Mouse (Mus musculus): Measurements from ENCODE around the gene Dnajb9. TPM values are rescaled to one million over a fixed set of nuclear protein-coding genes. Genes with fewer than 3 reads are reported as not detected.

Gene Dnajb9
- polyA plus RNA-seq, 1 experiment from 2014 or later = 17.4 TPM

- H3K4me3 ChIP-seq (replicated peaks) = peak overlapping the region; percentile 85
- no peak for ATAC-seq (ENCODE audit: insufficient read depth)
- peaks cover 9% of the 10 kb centered on the region; the same call in 1 of the 2 replicates for H3K36me3 ChIP-seq (replicated peaks)
- H3K9me3 ChIP-seq (replicated peaks) = no peaks in the 10 kb centered on the region
- peak overlapping the region; percentile 85 for H3K9ac ChIP-seq
- peaks cover 23% of the 10 kb centered on the region for H3K4me1 ChIP-seq (replicated peaks)
- peak overlapping the region; percentile 97 for H3K4me2 ChIP-seq
- H3K27ac ChIP-seq (replicated peaks) = peak overlapping the region; percentile 82
- WGBS (ENCODE audit: insufficient replicate concordance) = under 1% methylated on average over 37 of the region's 37 CpGs
- no peaks in the 10 kb centered on the region for H3K27me3 ChIP-seq
These were observed 844 bp downstream of the Dnajb9 start for GRCm38 (mm10) chr12:44209141-44209823.

- H3K9ac ChIP-seq = no peak overlapping the region
- H3K4me1 ChIP-seq (replicated peaks) = 0 out of 2 replicates have a peak, but pooled peaks cover 6% of the 10 kb centered on the region
- H3K9me3 ChIP-seq (replicated peaks) = no peaks in the 10 kb centered on the region
- H3K27ac ChIP-seq (replicated peaks) = no peak overlapping the region
- no peak overlapping the region for H3K4me2 ChIP-seq
- no peaks in the 10 kb centered on the region for H3K36me3 ChIP-seq (replicated peaks)
- no peaks in the 10 kb centered on the region for H3K27me3 ChIP-seq
- WGBS (ENCODE audit: insufficient replicate concordance) = 19% methylated on average over 4 of the region's 4 CpGs
- no peak overlapping the region for H3K4me3 ChIP-seq (replicated peaks)
- ATAC-seq (ENCODE audit: insufficient read depth) = 0 out of 2 replicates have a peak, but pooled peaks have one; percentile 52
These were observed 12.1 kb downstream of the Dnajb9 start for GRCm38 (mm10) chr12:44197873-44198525.

- no peak overlapping the region for H3K4me3 ChIP-seq (replicated peaks)
- no peaks in the 10 kb centered on the region for H3K36me3 ChIP-seq (replicated peaks)
- no peak overlapping the region for H3K4me2 ChIP-seq
- H3K9me3 ChIP-seq (replicated peaks) = no peaks in the 10 kb centered on the region
- H3K27ac ChIP-seq (replicated peaks) = no peak overlapping the region
- no peak overlapping the region for H3K9ac ChIP-seq
- ATAC-seq (ENCODE audit: insufficient read depth) = no peak
- H3K27me3 ChIP-seq = no peaks in the 10 kb centered on the region
- 42% methylated on average over 9 of the region's 9 CpGs for WGBS (ENCODE audit: insufficient replicate concordance)
- H3K4me1 ChIP-seq (replicated peaks) = no peaks in the 10 kb centered on the region
These were observed 28.8 kb downstream of the Dnajb9 start for GRCm38 (mm10) chr12:44181081-44181982.

GRCm38 (mm10) chr12:44177038-44177355 is 33.1 kb downstream of the Dnajb9 start:
- 60% methylated on average over 2 of the region's 2 CpGs for WGBS (ENCODE audit: insufficient replicate concordance)
- Histone ChIP-seq H3K9me3 (replicated peaks) (no peaks in the 10 kb centered on the region), H3K27ac (replicated peaks) (no peak overlapping the region), H3K36me3 (replicated peaks) (no peaks in the 10 kb centered on the region), H3K9ac (no peak overlapping the region), H3K27me3 (no peaks in the 10 kb centered on the region), H3K4me3 (replicated peaks) (no peak overlapping the region), H3K4me2 (no peak overlapping the region), H3K4me1 (replicated peaks) (no peaks in the 10 kb centered on the region)
- ATAC-seq (ENCODE audit: insufficient read depth) = no peak

DNA sequence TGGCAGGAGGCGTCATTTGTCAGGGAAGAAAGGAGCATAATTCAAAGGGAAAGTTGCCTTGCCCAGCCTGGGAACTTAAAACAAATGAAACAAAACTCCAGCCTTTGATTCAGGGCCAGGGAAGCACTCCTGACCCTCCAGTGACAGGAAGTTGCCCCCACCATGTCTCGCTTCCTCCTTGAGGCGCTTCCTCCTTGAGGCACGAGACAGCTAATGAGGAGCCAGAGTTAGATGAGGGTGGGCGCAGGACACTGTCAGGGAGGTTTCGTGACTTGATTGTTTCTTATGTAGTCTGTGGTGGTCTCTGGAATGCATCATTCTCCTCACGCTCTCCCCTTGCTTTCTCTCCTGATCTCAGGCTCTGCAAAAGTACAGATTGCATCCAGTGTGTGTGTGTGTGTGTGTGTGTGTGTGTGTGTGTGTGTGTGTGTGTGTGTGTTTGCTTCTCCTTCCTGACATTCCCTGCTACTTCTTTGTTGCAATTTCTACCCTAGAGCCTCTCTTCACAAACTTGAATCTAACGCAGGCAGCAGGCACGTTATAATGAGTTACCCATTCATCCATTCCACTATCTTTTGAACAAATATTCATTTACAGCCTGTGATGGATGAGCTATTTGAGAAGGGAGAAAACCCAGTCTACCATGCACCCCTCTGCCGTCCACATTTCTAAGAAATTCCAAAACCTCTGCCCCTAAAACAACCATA is 33.6 kb downstream of the Dnajb9 start:
- H3K9me3 ChIP-seq (replicated peaks) = no peaks in the 10 kb centered on the region
- H3K4me2 ChIP-seq = no peak overlapping the region
- H3K36me3 ChIP-seq (replicated peaks) = no peaks in the 10 kb centered on the region
- H3K27me3 ChIP-seq = no peaks in the 10 kb centered on the region
- no peak overlapping the region for H3K4me3 ChIP-seq (replicated peaks)
- H3K4me1 ChIP-seq (replicated peaks) = no peaks in the 10 kb centered on the region
- no peak for ATAC-seq (ENCODE audit: insufficient read depth)
- H3K27ac ChIP-seq (replicated peaks) = no peak overlapping the region
- no peak overlapping the region for H3K9ac ChIP-seq
- 30% methylated on average over 10 of the region's 10 CpGs for WGBS (ENCODE audit: insufficient replicate concordance)

- Histone ChIP-seq H3K27me3 (no peaks in the 10 kb centered on the region), H3K9me3 (replicated peaks) (no peaks in the 10 kb centered on the region)
- no peak for ATAC-seq (ENCODE audit: insufficient read depth)
These were observed 43.2 kb downstream of the Dnajb9 start for GRCm38 (mm10) chr12:44166949-44167348.

DNA sequence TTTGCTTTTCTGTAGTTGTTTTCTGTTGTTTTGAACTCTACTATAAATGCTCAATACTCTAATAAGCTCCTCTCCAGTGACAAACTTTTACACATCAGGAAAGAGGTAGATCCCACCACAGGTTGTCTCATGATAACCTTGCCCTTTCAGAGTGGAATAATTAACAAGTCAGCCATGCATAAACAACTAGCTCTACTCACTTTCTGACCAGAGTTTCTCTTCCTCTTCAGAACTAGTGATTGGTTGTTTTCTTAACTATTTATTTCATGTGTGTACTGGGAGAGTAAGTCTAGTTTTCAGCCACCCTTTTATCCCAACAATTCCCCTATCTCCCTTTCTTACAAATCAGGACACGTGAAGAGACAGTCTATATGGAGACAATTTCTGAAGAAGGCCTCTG is 50.8 kb downstream of the Dnajb9 start:
- Histone ChIP-seq H3K9me3 (replicated peaks) (no peaks in the 10 kb centered on the region), H3K4me3 (replicated peaks) (no peak overlapping the region), H3K27ac (replicated peaks) (no peak overlapping the region), H3K36me3 (replicated peaks) (no peaks in the 10 kb centered on the region), H3K4me2 (no peak overlapping the region), H3K9ac (no peak overlapping the region), H3K4me1 (replicated peaks) (no peaks in the 10 kb centered on the region), H3K27me3 (no peaks in the 10 kb centered on the region)
- WGBS (ENCODE audit: insufficient replicate concordance) = 45% methylated on average over 1 of the region's 1 CpGs
- no peak for ATAC-seq (ENCODE audit: insufficient read depth)

More at GRCm38 (mm10) chr12:44166949-44167348, 43.2 kb downstream of the Dnajb9 start:
- no peak overlapping the region for H3K4me3 ChIP-seq (replicated peaks)
- no peak overlapping the region for H3K4me2 ChIP-seq
- no peaks in the 10 kb centered on the region for H3K36me3 ChIP-seq (replicated peaks)
- no peak overlapping the region for H3K9ac ChIP-seq
- H3K27ac ChIP-seq (replicated peaks) = no peak overlapping the region
- H3K4me1 ChIP-seq (replicated peaks) = no peaks in the 10 kb centered on the region

Small RNAs within 50 kb of the gene (microRNA-seq; reads per million reads assigned to microRNA genes)
- gene Mir5627 = 2.5 reads per million, percentile 2 among the genes with 10 or more reads in this experiment

Other genes starting within 250 kb of the Dnajb9 start
- gene Pnpla8, start 11.0 kb upstream of the Dnajb9 start, polyA plus RNA-seq (2015; fragmentation: Nextera tagmentation; extraction: Ambion mirVana) = 26.0 and 28.0 TPM in 2 replicates
- 0.20 and 0.36 TPM in 2 replicates for gene Nrcam, start 118.6 kb upstream of the Dnajb9 start, polyA plus RNA-seq (2015; fragmentation: Nextera tagmentation; extraction: Ambion mirVana)